Mouse (Mus musculus): ENCODE measurements at regions not wholly inside any gene's neighbourhood (a gene's known extent, or its start where the extent isn't known, plus 50 kb on each side); places are given as distances from the start of the nearest gene placed in this dataset.

DNA sequence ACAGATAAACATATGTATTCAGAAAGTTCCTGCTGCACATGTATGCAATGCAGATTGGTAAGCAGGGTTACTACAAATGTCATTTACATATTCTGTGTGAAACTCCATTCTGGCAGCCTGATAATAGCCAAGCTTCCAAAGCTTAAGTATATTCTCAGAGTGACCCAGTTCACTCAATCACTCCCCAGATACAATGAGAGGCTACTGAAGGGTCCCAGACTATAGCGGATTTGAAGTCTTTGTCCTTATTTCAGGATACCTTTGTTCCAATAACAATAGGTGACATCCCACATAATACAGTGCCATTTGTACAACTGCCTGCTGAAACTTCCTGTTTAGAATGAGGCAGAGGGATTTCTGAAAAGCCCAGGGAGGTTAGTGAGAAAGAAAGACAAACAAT is 132.5 kb upstream of the Klf6 start:
- no peaks in the 10 kb centered on the region for H3K27me3 ChIP-seq
- WGBS = 63% methylated on average over 1 of the region's 1 CpGs
- no peak overlapping the region for H3K27ac ChIP-seq

DNA sequence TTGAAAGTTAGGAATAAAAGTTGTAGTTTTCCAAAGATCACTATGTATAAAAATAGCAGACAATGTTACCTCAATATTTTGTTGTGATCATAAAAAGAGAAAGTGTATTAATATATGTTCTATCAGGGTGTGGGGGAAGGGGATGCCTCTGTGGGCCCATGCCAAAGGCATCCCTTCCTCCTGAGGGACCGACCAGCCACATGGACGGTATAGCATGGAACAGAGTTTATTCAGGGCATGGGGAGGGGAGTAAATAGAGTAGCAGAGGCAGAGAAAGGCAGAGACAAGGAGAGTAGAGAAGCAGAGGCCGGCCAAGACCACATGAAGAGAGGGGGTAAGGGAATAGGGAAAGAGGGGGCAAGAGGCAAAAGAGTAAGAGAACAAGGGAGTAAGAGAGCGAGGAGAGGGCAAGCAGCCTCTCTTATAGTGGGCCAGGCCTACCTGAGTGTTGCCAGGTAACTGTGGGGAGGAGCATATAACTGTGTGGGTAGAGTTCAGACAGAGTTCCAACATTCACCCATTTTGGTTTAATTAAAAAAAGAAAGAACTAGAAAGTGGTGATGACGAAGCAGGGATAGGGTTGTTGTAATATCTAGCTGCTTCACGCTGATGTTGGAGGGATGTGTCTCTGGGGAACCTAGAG is 131.7 kb upstream of the Klf6 start:
- 87% methylated on average over 6 of the region's 6 CpGs for WGBS

More for the DNA sequence above, 132.5 kb upstream of the Klf6 start:
- Histone ChIP-seq H3K9ac (no peak overlapping the region), H3K4me1 (replicated peaks) (no peaks in the 10 kb centered on the region), H3K4me2 (no peak overlapping the region), H3K36me3 (no peaks in the 10 kb centered on the region), H3K4me3 (no peak overlapping the region), H3K9me3 (replicated peaks) (no peaks in the 10 kb centered on the region)
- ATAC-seq (replicated peaks; ENCODE audit: insufficient number of reproducible peaks, insufficient read depth, low FRiP score, low read depth) = no peak

GRCm38 (mm10) chr13:5732206-5732605 is 129.1 kb upstream of the Klf6 start:
- no peaks in the 10 kb centered on the region for H3K36me3 ChIP-seq
- ATAC-seq (replicated peaks; ENCODE audit: insufficient number of reproducible peaks, insufficient read depth, low FRiP score, low read depth) = no peak
- no peak overlapping the region for H3K4me2 ChIP-seq
- no peak overlapping the region for H3K9ac ChIP-seq
- WGBS = 62% methylated on average over 1 of the region's 1 CpGs
- H3K4me3 ChIP-seq = no peak overlapping the region
- H3K4me1 ChIP-seq (replicated peaks) = no peaks in the 10 kb centered on the region
- no peaks in the 10 kb centered on the region for H3K9me3 ChIP-seq (replicated peaks)
- no peaks in the 10 kb centered on the region for H3K27me3 ChIP-seq
- no peak overlapping the region for H3K27ac ChIP-seq

More for the DNA sequence above, 131.7 kb upstream of the Klf6 start:
- no peak overlapping the region for H3K4me3 ChIP-seq
- no peaks in the 10 kb centered on the region for H3K27me3 ChIP-seq
- no peak overlapping the region for H3K27ac ChIP-seq
- no peaks in the 10 kb centered on the region for H3K4me1 ChIP-seq (replicated peaks)
- ATAC-seq (replicated peaks; ENCODE audit: insufficient number of reproducible peaks, insufficient read depth, low FRiP score, low read depth) = no peak
- no peaks in the 10 kb centered on the region for H3K36me3 ChIP-seq
- no peak overlapping the region for H3K4me2 ChIP-seq
- no peak overlapping the region for H3K9ac ChIP-seq
- no peaks in the 10 kb centered on the region for H3K9me3 ChIP-seq (replicated peaks)

DNA sequence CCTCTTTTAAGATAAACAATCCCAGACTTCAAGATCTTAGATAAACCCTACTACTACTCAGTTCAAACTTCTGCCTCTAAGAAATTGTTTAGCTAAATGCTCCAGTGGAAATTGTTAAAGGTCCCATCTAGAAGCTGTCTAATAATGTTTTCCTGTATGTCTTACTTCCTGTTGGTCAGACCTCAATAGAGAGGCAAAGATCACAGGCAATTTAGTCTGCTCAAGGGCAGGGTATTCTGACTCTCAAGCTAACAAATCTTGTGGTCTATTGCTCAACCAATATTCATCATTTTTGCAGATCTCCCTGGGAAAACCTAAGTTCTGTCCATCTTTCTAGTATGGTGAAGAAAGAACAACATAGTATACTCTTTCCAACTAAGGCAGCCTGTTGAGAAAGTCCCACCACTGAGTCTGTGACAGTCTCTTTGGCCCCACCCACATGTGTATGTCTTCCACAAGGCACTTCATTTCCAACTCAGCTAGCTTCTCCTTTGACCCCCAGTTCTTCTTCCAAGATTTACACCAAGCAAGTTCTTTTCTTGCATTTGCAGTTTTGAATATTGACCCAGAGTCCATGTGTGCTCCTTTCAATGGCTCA is 126.2 kb upstream of the Klf6 start:
- no peak for ATAC-seq (replicated peaks; ENCODE audit: insufficient number of reproducible peaks, insufficient read depth, low FRiP score, low read depth)
- Histone ChIP-seq H3K4me3 (no peak overlapping the region), H3K27ac (no peak overlapping the region), H3K4me1 (replicated peaks) (no peaks in the 10 kb centered on the region), H3K9me3 (replicated peaks) (no peaks in the 10 kb centered on the region), H3K4me2 (no peak overlapping the region), H3K9ac (no peak overlapping the region), H3K36me3 (no peaks in the 10 kb centered on the region), H3K27me3 (no peaks in the 10 kb centered on the region)

- H3K4me1 ChIP-seq (replicated peaks) = no peaks in the 10 kb centered on the region
- WGBS = 67% methylated on average over 6 of the region's 6 CpGs
- no peak for ATAC-seq (replicated peaks; ENCODE audit: insufficient number of reproducible peaks, insufficient read depth, low FRiP score, low read depth)
- H3K9ac ChIP-seq = no peak overlapping the region
- H3K27me3 ChIP-seq = no peaks in the 10 kb centered on the region
- H3K27ac ChIP-seq = no peak overlapping the region
- H3K36me3 ChIP-seq = no peaks in the 10 kb centered on the region
- H3K4me3 ChIP-seq = no peak overlapping the region
- H3K9me3 ChIP-seq (replicated peaks) = no peaks in the 10 kb centered on the region
- no peak overlapping the region for H3K4me2 ChIP-seq
These were observed 124.8 kb upstream of the Klf6 start for GRCm38 (mm10) chr13:5736472-5736871.

DNA sequence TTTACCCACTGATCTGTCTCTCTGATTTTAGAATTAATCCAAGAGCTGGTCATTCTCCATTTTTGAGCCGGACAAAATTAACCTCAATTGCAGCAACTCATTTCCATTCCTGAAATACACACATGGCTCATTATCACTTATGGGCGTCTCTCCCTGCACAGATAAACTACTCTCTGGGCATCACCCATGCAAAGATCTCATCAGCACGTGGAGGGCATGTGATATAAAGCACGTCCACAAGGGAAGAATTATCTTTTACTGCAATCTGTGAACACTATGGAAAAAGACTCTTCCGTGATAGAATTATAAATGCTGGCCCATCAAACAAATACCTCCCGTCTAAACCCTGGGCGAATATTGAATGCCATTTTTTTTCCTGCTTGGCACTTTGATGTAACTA is 124.1 kb upstream of the Klf6 start:
- ATAC-seq (replicated peaks; ENCODE audit: insufficient number of reproducible peaks, insufficient read depth, low FRiP score, low read depth) = no peak
- no peak overlapping the region for H3K4me2 ChIP-seq
- no peaks in the 10 kb centered on the region for H3K4me1 ChIP-seq (replicated peaks)
- H3K27ac ChIP-seq = no peak overlapping the region
- H3K4me3 ChIP-seq = no peak overlapping the region
- no peaks in the 10 kb centered on the region for H3K9me3 ChIP-seq (replicated peaks)
- H3K36me3 ChIP-seq = no peaks in the 10 kb centered on the region
- H3K9ac ChIP-seq = no peak overlapping the region
- no peaks in the 10 kb centered on the region for H3K27me3 ChIP-seq
- 74% methylated on average over 7 of the region's 7 CpGs for WGBS

- Histone ChIP-seq H3K4me1 (replicated peaks) (no peaks in the 10 kb centered on the region), H3K9me3 (replicated peaks) (no peaks in the 10 kb centered on the region), H3K4me2 (no peak overlapping the region), H3K27ac (no peak overlapping the region), H3K4me3 (no peak overlapping the region), H3K27me3 (no peaks in the 10 kb centered on the region), H3K36me3 (no peaks in the 10 kb centered on the region), H3K9ac (no peak overlapping the region)
- WGBS = 69% methylated on average over 1 of the region's 1 CpGs
- no peak for ATAC-seq (replicated peaks; ENCODE audit: insufficient number of reproducible peaks, insufficient read depth, low FRiP score, low read depth)
These were observed 120.5 kb upstream of the Klf6 start for GRCm38 (mm10) chr13:5740805-5741204.

GRCm38 (mm10) chr13:5744949-5745348 is 116.3 kb upstream of the Klf6 start:
- Histone ChIP-seq H3K27me3 (no peaks in the 10 kb centered on the region), H3K4me3 (no peak overlapping the region), H3K4me1 (replicated peaks) (no peaks in the 10 kb centered on the region), H3K4me2 (no peak overlapping the region), H3K9ac (no peak overlapping the region), H3K9me3 (replicated peaks) (no peaks in the 10 kb centered on the region), H3K27ac (no peak overlapping the region), H3K36me3 (no peaks in the 10 kb centered on the region)
- 76% methylated on average over 6 of the region's 6 CpGs for WGBS
- ATAC-seq (replicated peaks; ENCODE audit: insufficient number of reproducible peaks, insufficient read depth, low FRiP score, low read depth) = no peak

DNA sequence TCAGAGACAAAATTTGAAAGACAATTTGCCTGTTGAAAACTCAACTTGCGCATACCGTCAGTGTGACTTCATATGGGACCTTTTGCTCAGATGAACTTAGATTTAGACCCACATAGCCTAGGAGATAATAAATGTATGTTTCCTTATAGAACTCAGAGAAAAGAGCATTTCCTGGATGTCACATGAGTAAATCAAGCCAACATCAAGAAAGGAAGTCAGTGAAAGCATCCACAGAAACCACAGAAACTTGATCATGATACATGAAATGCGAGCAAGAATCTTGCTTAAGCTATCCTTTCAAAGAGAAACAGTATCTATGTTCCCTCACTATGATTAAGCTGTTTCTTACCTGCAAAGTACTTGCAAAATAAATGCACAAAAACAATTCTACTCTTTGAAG is 104.1 kb upstream of the Klf6 start:
- no peak for ATAC-seq (replicated peaks; ENCODE audit: insufficient number of reproducible peaks, insufficient read depth, low FRiP score, low read depth)
- 78% methylated on average over 3 of the region's 3 CpGs for WGBS
- Histone ChIP-seq H3K4me3 (no peak overlapping the region), H3K9ac (no peak overlapping the region), H3K36me3 (no peaks in the 10 kb centered on the region), H3K9me3 (replicated peaks) (no peaks in the 10 kb centered on the region), H3K4me1 (replicated peaks) (no peaks in the 10 kb centered on the region), H3K27ac (no peak overlapping the region), H3K27me3 (no peaks in the 10 kb centered on the region), H3K4me2 (no peak overlapping the region)

GRCm38 (mm10) chr13:5757963-5758362 is 103.3 kb upstream of the Klf6 start:
- Histone ChIP-seq H3K4me1 (replicated peaks) (no peaks in the 10 kb centered on the region), H3K27me3 (no peaks in the 10 kb centered on the region), H3K36me3 (no peaks in the 10 kb centered on the region), H3K9me3 (replicated peaks) (no peaks in the 10 kb centered on the region), H3K4me3 (no peak overlapping the region), H3K4me2 (no peak overlapping the region), H3K27ac (no peak overlapping the region), H3K9ac (no peak overlapping the region)
- 86% methylated on average over 1 of the region's 1 CpGs for whole genome bisulfite sequencing
- ATAC-seq (replicated peaks; ENCODE audit: insufficient number of reproducible peaks, insufficient read depth, low FRiP score, low read depth) = no peak

GRCm38 (mm10) chr13:5760030-5760429 is 101.3 kb upstream of the Klf6 start:
- H3K9ac ChIP-seq = no peak overlapping the region

GRCm38 (mm10) chr13:5766394-5766793 is 94.9 kb upstream of the Klf6 start:
- Histone ChIP-seq H3K27ac (no peak overlapping the region), H3K4me1 (replicated peaks) (no peaks in the 10 kb centered on the region), H3K36me3 (no peaks in the 10 kb centered on the region), H3K4me2 (no peak overlapping the region), H3K9me3 (replicated peaks) (no peaks in the 10 kb centered on the region), H3K9ac (no peak overlapping the region), H3K4me3 (no peak overlapping the region), H3K27me3 (no peaks in the 10 kb centered on the region)
- ATAC-seq (replicated peaks; ENCODE audit: insufficient number of reproducible peaks, insufficient read depth, low FRiP score, low read depth) = no peak
- WGBS = 67% methylated on average over 6 of the region's 6 CpGs

More at GRCm38 (mm10) chr13:5760030-5760429, 101.3 kb upstream of the Klf6 start:
- ATAC-seq (replicated peaks; ENCODE audit: insufficient number of reproducible peaks, insufficient read depth, low FRiP score, low read depth) = no peak
- no peaks in the 10 kb centered on the region for H3K9me3 ChIP-seq (replicated peaks)
- H3K27me3 ChIP-seq = no peaks in the 10 kb centered on the region
- H3K4me1 ChIP-seq (replicated peaks) = no peaks in the 10 kb centered on the region
- H3K4me2 ChIP-seq = no peak overlapping the region
- no peak overlapping the region for H3K27ac ChIP-seq
- H3K4me3 ChIP-seq = no peak overlapping the region
- H3K36me3 ChIP-seq = no peaks in the 10 kb centered on the region

All from heart, embryonic 15.5 days (tissue).